Mouse (Mus musculus) hindbrain, embryonic 15.5 days (tissue): ENCODE results near the gene Exph5. TPM values are rescaled to one million over a fixed set of nuclear protein-coding genes. Genes with fewer than 3 reads are reported as not detected.

ENCODE experiments used
- ATAC-seq: fragments of 200-750 bp; cut with Nextera tagmentation; 2 replicates; pipeline ENCODE4 v1.8.0; 2017; ENCODE audit warnings: low read depth, moderate number of reproducible peaks, moderate TSS enrichment; ENCODE audit not compliant: low FRiP score
- H3K27ac ChIP-seq: fragments of 300-500 bp; sonication (generic); replicated peaks from 2 replicates; pipeline ENCODE4 v1.5.1; 2015; ENCODE audit warnings: mild to moderate bottlenecking, inconsistent platforms
- H3K27me3 ChIP-seq: fragments of 300-500 bp; sonication (generic); 2 replicates; pipeline ENCODE4 v1.6.1; 2015; ENCODE audit warnings: control low read depth, inconsistent platforms
- H3K36me3 ChIP-seq: fragments of 300-500 bp; sonication (generic); 2 replicates; pipeline ENCODE4 v1.6.1; 2015; ENCODE audit warnings: control low read depth, inconsistent platforms
- H3K4me1 ChIP-seq: fragments of 300-500 bp; sonication (generic); replicated peaks from 2 replicates; pipeline ENCODE4 v1.6.1; 2015; ENCODE audit warnings: control low read depth, inconsistent platforms
- H3K4me2 ChIP-seq: fragments of 300-500 bp; sonication (generic); 2 replicates; pipeline ENCODE4 v1.6.1; 2015; ENCODE audit warnings: moderate library complexity, mild to moderate bottlenecking, inconsistent platforms
- H3K4me3 ChIP-seq: fragments of 300-500 bp; sonication (generic); 2 replicates; pipeline ENCODE4 v1.5.1; 2015; ENCODE audit warnings: mild to moderate bottlenecking, inconsistent platforms
- H3K9ac ChIP-seq: fragments of 300-500 bp; sonication (generic); 2 replicates; pipeline ENCODE4 v1.6.1; 2015; ENCODE audit warnings: inconsistent platforms
- H3K9me3 ChIP-seq: fragments of 300-500 bp; sonication (generic); 2 replicates; pipeline ENCODE4 v1.6.1; 2016; ENCODE audit warnings: control low read depth, inconsistent platforms
- WGBS: fragments of 180-500 bp; shearing (Covaris S2); methylation state at CpG from one replicate; pipeline ENCODE4 v1.1.7; 2015; 5-methylcytosine and 5-hydroxymethylcytosine counted together
- polyA plus RNA-seq: library from polyadenylated mRNA; unstranded; fragments of >200 nt; fragmentation: Nextera tagmentation; extraction: Ambion mirVana; gene quantifications from 2 replicates; pipeline ENCODE4 v1.2.1, GENCODE M21; 2015

Gene Exph5
- polyA plus RNA-seq, 1 experiment from 2014 or later: 0.34 TPM

- no peak overlapping the region for H3K4me2 ChIP-seq
- no peaks in the 10 kb centered on the region for H3K4me1 ChIP-seq
- H3K4me3 ChIP-seq: no peak overlapping the region
- no peaks in the 10 kb centered on the region for H3K9me3 ChIP-seq
- no peaks in the 10 kb centered on the region for H3K36me3 ChIP-seq
- WGBS: 77% methylated on average over 3 of the region's 3 CpGs
- ATAC-seq: no peak
- no peak overlapping the region for H3K9ac ChIP-seq
- H3K27ac ChIP-seq: no peak overlapping the region
- H3K27me3 ChIP-seq: no peaks in the 10 kb centered on the region
Measured at GRCm38 (mm10) chr9:53378171-53378570, 76.7 kb downstream of the Exph5 start.

- no peak overlapping the region for H3K9ac ChIP-seq
- no peak overlapping the region for H3K4me3 ChIP-seq
- no peak for ATAC-seq
- H3K4me1 ChIP-seq: peaks cover 8% of the 10 kb centered on the region
- H3K27ac ChIP-seq: no peak overlapping the region
- WGBS: 88% methylated on average over 2 of the region's 2 CpGs
- H3K27me3 ChIP-seq: no peaks in the 10 kb centered on the region
- H3K9me3 ChIP-seq: no peaks in the 10 kb centered on the region
- H3K4me2 ChIP-seq: no peak overlapping the region
- H3K36me3 ChIP-seq: no peaks in the 10 kb centered on the region
Measured at GRCm38 (mm10) chr9:53380595-53380994, 79.1 kb downstream of the Exph5 start.

DNA sequence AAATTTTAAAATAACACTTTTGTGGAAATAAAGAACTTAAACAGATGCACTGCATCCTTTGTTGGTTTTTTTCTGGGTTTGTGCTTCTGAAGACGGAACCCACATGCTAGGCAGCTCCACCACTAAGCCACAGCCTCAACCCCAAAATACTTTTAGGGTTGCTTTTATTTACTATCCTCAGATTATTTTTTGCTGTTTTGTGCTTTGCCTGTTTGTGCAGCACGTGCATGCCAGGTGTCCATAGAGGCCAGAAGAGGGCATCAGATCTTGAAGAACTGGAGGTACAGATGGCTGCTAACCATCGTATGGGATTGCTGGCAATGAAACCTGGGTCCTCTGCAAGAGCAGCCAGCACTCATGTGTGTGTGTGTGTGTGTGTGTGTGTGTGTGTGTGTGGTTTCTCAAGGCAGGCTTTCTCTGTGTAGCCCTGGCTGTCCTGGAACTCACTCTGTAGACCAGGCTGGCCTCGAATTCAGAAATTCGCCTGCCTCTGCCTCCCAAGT lies 79.7 kb downstream of the Exph5 start:
- no peak for ATAC-seq
- Histone ChIP-seq H3K4me1 (peaks cover 10% of the 10 kb centered on the region), H3K27me3 (no peaks in the 10 kb centered on the region), H3K27ac (no peak overlapping the region), H3K4me2 (no peak overlapping the region), H3K9me3 (no peaks in the 10 kb centered on the region), H3K36me3 (no peaks in the 10 kb centered on the region), H3K9ac (no peak overlapping the region), H3K4me3 (no peak overlapping the region)
- WGBS: 82% methylated on average over 5 of the region's 5 CpGs

- Histone ChIP-seq H3K9me3 (no peaks in the 10 kb centered on the region), H3K4me2 (peak within 1 kb of the TSS; percentile 94), H3K4me1 (peaks cover 10% of the 10 kb centered on the region), H3K9ac (peak within 1 kb of the TSS; percentile 64), H3K4me3 (peak within 1 kb of the TSS; percentile 66), H3K27me3 (no peaks in the 10 kb centered on the region), H3K36me3 (no peaks in the 10 kb centered on the region), H3K27ac (peak within 1 kb of the TSS; percentile 82)
- WGBS: under 1% methylated on average over 73 of the region's 75 CpGs
- peak; percentile 95 for ATAC-seq
Measured at GRCm38 (mm10) chr9:53383951-53384866, 82.7 kb downstream of the Exph5 start, which contains the start of gene Kdelc2. Gene Kdelc2 (plus strand): TSS chr9:53384025.

DNA sequence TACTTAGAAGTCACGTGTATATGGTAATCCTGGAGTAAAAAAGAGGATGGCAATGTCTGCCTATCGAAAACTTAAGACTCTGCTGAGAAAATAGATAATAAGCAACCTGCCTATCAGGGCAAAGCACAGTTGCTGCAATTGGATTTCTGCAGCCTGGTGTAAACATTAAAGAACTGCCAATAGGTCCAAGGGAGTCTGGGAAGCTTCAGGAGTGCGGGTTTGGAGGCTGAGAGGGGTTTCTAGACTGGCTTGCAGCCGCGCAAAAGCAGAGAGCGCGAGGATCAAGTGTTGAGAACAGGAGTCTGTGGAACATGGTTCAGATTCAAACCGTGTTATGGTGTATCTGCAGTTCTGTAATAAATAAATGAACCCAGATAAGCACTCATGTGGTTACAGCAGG lies 83.4 kb downstream of the Exph5 start:
- Histone ChIP-seq H3K4me1 (peaks cover 10% of the 10 kb centered on the region), H3K4me3 (peak overlapping the region; percentile 66), H3K9me3 (no peaks in the 10 kb centered on the region), H3K4me2 (peak overlapping the region; percentile 94), H3K27me3 (no peaks in the 10 kb centered on the region), H3K36me3 (no peaks in the 10 kb centered on the region), H3K27ac (peak overlapping the region; percentile 82), H3K9ac (peak overlapping the region; percentile 29; the same call in 1 of the 2 replicates)
- 10% methylated on average over 8 of the region's 8 CpGs for WGBS
- peak; percentile 15; the same call in 1 of the 2 replicates for ATAC-seq

GRCm38 (mm10) chr9:53387431-53387830 lies 86.0 kb downstream of the Exph5 start:
- ATAC-seq: no peak
- Histone ChIP-seq H3K9ac (no peak overlapping the region), H3K4me2 (no peak overlapping the region), H3K9me3 (no peaks in the 10 kb centered on the region), H3K27ac (no peak overlapping the region), H3K4me3 (no peak overlapping the region), H3K36me3 (no peaks in the 10 kb centered on the region), H3K4me1 (peaks cover 10% of the 10 kb centered on the region), H3K27me3 (no peaks in the 10 kb centered on the region)
- WGBS: 64% methylated on average over 2 of the region's 2 CpGs

DNA sequence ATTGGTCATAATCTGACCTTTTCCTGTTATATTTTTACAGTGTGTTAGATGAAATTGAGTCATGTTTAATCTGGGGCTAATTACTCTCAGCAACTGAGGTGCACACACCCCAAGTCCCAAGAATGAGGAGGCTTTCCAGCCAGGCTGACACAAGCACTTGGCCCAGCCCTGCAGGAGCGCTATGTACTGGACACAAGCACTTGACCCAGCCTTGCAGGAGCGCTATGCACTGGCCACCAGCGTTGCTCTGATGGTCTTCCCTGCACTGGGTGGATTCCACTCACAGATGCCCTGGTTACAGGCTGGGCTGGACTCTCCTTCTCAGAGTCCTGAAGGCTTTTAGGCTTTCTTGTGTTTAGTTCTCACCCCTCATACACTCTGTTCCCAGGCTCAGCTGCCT lies 87.6 kb downstream of the Exph5 start:
- Histone ChIP-seq H3K4me3 (no peak overlapping the region), H3K36me3 (no peaks in the 10 kb centered on the region), H3K4me2 (no peak overlapping the region), H3K27ac (no peak overlapping the region), H3K27me3 (no peaks in the 10 kb centered on the region), H3K9me3 (no peaks in the 10 kb centered on the region), H3K4me1 (peaks cover 10% of the 10 kb centered on the region), H3K9ac (no peak overlapping the region)
- WGBS: 84% methylated on average over 3 of the region's 3 CpGs
- no peak for ATAC-seq

DNA sequence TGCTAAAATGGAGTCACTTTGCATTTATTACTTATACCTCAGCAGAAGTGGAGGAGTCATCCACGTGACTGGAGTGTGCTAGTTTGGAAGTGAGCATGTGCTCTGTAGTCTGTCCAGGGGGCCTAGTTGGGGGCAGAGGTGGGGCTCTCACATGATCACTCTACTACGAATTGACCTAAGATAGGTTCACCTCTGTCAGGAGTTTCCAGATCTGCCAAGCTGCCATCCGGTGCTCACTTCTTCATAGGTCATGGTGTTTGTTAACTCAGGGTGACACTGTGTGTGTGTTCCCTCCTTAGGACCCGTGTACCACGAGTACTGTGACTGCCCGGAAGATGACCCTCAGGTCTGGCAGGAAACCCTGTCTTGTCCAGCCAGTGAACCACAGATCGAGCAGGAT lies 88.7 kb downstream of the Exph5 start:
- 87% methylated on average over 7 of the region's 7 CpGs for WGBS
- Histone ChIP-seq H3K4me3 (no peak overlapping the region), H3K4me2 (no peak overlapping the region), H3K27ac (no peak overlapping the region), H3K36me3 (no peaks in the 10 kb centered on the region), H3K9me3 (no peaks in the 10 kb centered on the region), H3K4me1 (peaks cover 6% of the 10 kb centered on the region), H3K9ac (no peak overlapping the region), H3K27me3 (no peaks in the 10 kb centered on the region)
- ATAC-seq: no peak

GRCm38 (mm10) chr9:53397685-53398387 lies 96.4 kb downstream of the Exph5 start:
- Histone ChIP-seq H3K4me3 (no peak overlapping the region), H3K9me3 (no peaks in the 10 kb centered on the region), H3K4me1 (peaks cover 11% of the 10 kb centered on the region), H3K27me3 (no peaks in the 10 kb centered on the region), H3K9ac (no peak overlapping the region), H3K27ac (no peak overlapping the region), H3K4me2 (no peak overlapping the region), H3K36me3 (no peaks in the 10 kb centered on the region)
- ATAC-seq: no peak
- 86% methylated on average over 13 of the region's 13 CpGs for WGBS

DNA sequence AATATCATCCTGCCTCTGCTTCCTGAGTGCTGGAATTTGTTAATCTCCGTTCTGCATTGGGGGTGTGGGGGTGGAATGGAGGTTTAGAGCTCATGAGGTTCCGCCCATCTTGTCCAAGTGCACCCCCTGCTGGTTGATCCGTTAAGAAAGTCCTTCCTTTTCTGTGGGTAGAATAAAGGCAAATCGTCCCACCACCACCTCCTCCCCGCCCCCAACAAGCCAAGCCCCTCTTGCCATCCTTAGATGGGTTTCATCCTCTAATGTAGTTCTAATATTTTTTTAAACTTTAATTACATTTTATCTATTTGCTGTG lies 96.9 kb downstream of the Exph5 start:
- WGBS: 10% methylated on average over 5 of the region's 5 CpGs
- no peaks in the 10 kb centered on the region for H3K36me3 ChIP-seq
- ATAC-seq: no peak
- no peaks in the 10 kb centered on the region for H3K27me3 ChIP-seq
- H3K27ac ChIP-seq: no peak overlapping the region
- no peak overlapping the region for H3K9ac ChIP-seq
- H3K4me2 ChIP-seq: no peak overlapping the region
- no peak overlapping the region for H3K4me3 ChIP-seq
- H3K4me1 ChIP-seq: peaks cover 13% of the 10 kb centered on the region
- H3K9me3 ChIP-seq: no peaks in the 10 kb centered on the region

- H3K36me3 ChIP-seq: no peaks in the 10 kb centered on the region
- H3K27ac ChIP-seq: no peak overlapping the region
- peaks cover 16% of the 10 kb centered on the region for H3K4me1 ChIP-seq
- no peaks in the 10 kb centered on the region for H3K9me3 ChIP-seq
- ATAC-seq: no peak
- 97% methylated on average over 8 of the region's 8 CpGs for WGBS
- no peak overlapping the region for H3K4me2 ChIP-seq
- H3K4me3 ChIP-seq: no peak overlapping the region
- no peaks in the 10 kb centered on the region for H3K27me3 ChIP-seq
- no peak overlapping the region for H3K9ac ChIP-seq
Measured at GRCm38 (mm10) chr9:53399537-53399936, 98.1 kb downstream of the Exph5 start.

DNA sequence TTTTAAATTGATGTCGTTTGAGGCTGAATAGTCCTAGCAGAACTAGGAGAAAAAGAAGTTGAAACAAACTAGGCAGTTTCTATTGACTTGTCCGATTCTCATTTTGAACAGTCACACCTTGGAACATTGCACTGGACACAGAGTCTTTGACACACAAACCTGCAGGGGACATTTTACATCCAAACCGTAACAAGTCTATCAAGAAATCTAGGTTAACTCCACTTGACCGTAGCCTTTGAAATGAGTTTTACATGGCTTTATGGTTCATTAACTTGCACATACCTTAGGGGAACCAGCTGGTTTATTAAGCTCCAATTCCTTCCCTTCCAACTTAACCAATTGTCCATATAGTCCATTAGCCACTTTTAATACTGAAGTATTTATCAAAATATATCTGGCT lies 99.2 kb downstream of the Exph5 start:
- no peaks in the 10 kb centered on the region for H3K27me3 ChIP-seq
- H3K27ac ChIP-seq: no peak overlapping the region
- no peaks in the 10 kb centered on the region for H3K36me3 ChIP-seq
- no peaks in the 10 kb centered on the region for H3K9me3 ChIP-seq
- 76% methylated on average over 4 of the region's 4 CpGs for WGBS
- no peak overlapping the region for H3K9ac ChIP-seq
- no peak for ATAC-seq
- H3K4me3 ChIP-seq: no peak overlapping the region
- H3K4me2 ChIP-seq: no peak overlapping the region
- peaks cover 28% of the 10 kb centered on the region for H3K4me1 ChIP-seq
